8 mouse cellular contexts compared by ENCODE assay signal in genomic region chr5:113335732-113336131, GRCm38 (mm10). TPM values are rescaled to one million over a fixed set of nuclear protein-coding genes. Genes with fewer than 3 reads are reported as not detected.
A peak's percentile ranks its signal among the peaks of the same experiment; 100 is the strongest.
DNase-seq lines count a peak whose midpoint lies in the region; ATAC-seq and TF ChIP-seq lines count a peak whose summit lies in the region.

No protein-coding gene starts in this region.

- WGBS in kidney, postnatal 0 days, result 1% methylated on average over 17 of the region's 17 CpGs
- WGBS in forebrain, embryonic 12.5 days, result 0% methylated on average over 17 of the region's 17 CpGs
- under 1% methylated on average over 17 of the region's 17 CpGs for WGBS in intestine, embryonic 15.5 days
- WGBS in olfactory bulb, adult 2 months, result 5% methylated on average over 17 of the region's 17 CpGs

- H3K4me1 ChIP-seq in kidney, postnatal 0 days (replicated peaks; ENCODE audit: insufficient read depth, low read length), result peaks cover 8% of the 10 kb centered on the region; the same call in 1 of the 2 replicates
- peaks cover 20% of the 10 kb centered on the region for H3K4me1 ChIP-seq in forebrain, embryonic 12.5 days
- H3K4me1 ChIP-seq in intestine, embryonic 15.5 days (replicated peaks), result peaks cover 13% of the 10 kb centered on the region
- H3K4me1 ChIP-seq in olfactory bulb, adult 2 months (ENCODE audit: control insufficient read depth, insufficient read depth, low read length), result peaks cover 12% of the 10 kb centered on the region

- peak overlapping the region; percentile 50 for H3K4me2 ChIP-seq in kidney, postnatal 0 days (ENCODE audit: low read length)
- H3K4me2 ChIP-seq in forebrain, embryonic 12.5 days, result peak overlapping the region; percentile 52
- peak overlapping the region; percentile 61 for H3K4me2 ChIP-seq in intestine, embryonic 15.5 days (replicated peaks)

- no peak for ATAC-seq in kidney, postnatal 0 days (replicated peaks; ENCODE audit: low FRiP score, low read depth)
- ATAC-seq in forebrain, embryonic 12.5 days (ENCODE audit: low FRiP score), result no peak
- no peak for ATAC-seq in intestine, embryonic 15.5 days

- H3K9me3 ChIP-seq in kidney, postnatal 0 days (replicated peaks; ENCODE audit: low read length), result no peaks in the 10 kb centered on the region
- H3K9me3 ChIP-seq in forebrain, embryonic 12.5 days, result peaks cover 4% of the 10 kb centered on the region; the same call in 1 of the 2 replicates
- no peaks in the 10 kb centered on the region for H3K9me3 ChIP-seq in intestine, embryonic 15.5 days

- no peak for DNase-seq in kidney, postnatal 0 days (ENCODE audit: low spot score)
- DNase-seq in kidney, postnatal 25 days, result no peak
- no peak for DNase-seq in thymus, postnatal 10 days (ENCODE audit: low spot score in 2 of 2)
- DNase-seq in adrenal gland, postnatal 4 days (ENCODE audit: low spot score in 2 of 2), result no peak
- DNase-seq in left cerebral cortex, adult 8-10 months (ENCODE audit: low spot score in 2 of 2), result no peak

- H3K4me3 ChIP-seq in kidney, postnatal 0 days (replicated peaks; ENCODE audit: low read depth, low read length), result peak overlapping the region; percentile 14
- H3K4me3 ChIP-seq in forebrain, embryonic 12.5 days (replicated peaks), result peak overlapping the region; percentile 30
- H3K4me3 ChIP-seq in intestine, embryonic 15.5 days (replicated peaks), result peak overlapping the region; percentile 26
- peak overlapping the region; percentile 9; the same call in 1 of the 2 replicates for H3K4me3 ChIP-seq in olfactory bulb, adult 2 months (ENCODE audit: insufficient read depth, low read depth, low read length)

- no peak for TF ChIP-seq POLR2A in olfactory bulb, adult 2 months (IDR thresholded peaks at IDR 0.05; ENCODE audit: insufficient read depth, low read depth, low read length)

- 0 out of 2 replicates have a peak overlapping the region, but pooled peaks have one; percentile 15 for H3K9ac ChIP-seq in kidney, postnatal 0 days (ENCODE audit: low read depth, low read length)
- H3K9ac ChIP-seq in forebrain, embryonic 12.5 days, result peak overlapping the region; percentile 45; the same call in 1 of the 2 replicates
- no peak overlapping the region for H3K9ac ChIP-seq in intestine, embryonic 15.5 days

- no peak for TF ChIP-seq CTCF in kidney, postnatal 0 days (IDR thresholded peaks at IDR 0.05; ENCODE audit: low read depth)
- TF ChIP-seq CTCF in olfactory bulb, adult 2 months (IDR thresholded peaks at IDR 0.05; ENCODE audit: insufficient read depth, low read depth, low read length), result no peak

- peaks cover 23% of the 10 kb centered on the region for H3K27me3 ChIP-seq in kidney, postnatal 0 days (ENCODE audit: insufficient read depth, low read length)
- peaks cover 81% of the 10 kb centered on the region for H3K27me3 ChIP-seq in forebrain, embryonic 12.5 days
- peaks cover 58% of the 10 kb centered on the region for H3K27me3 ChIP-seq in intestine, embryonic 15.5 days (replicated peaks)

- no peaks in the 10 kb centered on the region for H3K36me3 ChIP-seq in kidney, postnatal 0 days (ENCODE audit: insufficient read depth, low read length)
- H3K36me3 ChIP-seq in forebrain, embryonic 12.5 days (replicated peaks), result no peaks in the 10 kb centered on the region
- H3K36me3 ChIP-seq in intestine, embryonic 15.5 days, result no peaks in the 10 kb centered on the region

- no peak overlapping the region for H3K27ac ChIP-seq in kidney, postnatal 0 days
- H3K27ac ChIP-seq in forebrain, embryonic 12.5 days, result no peak overlapping the region
- no peak overlapping the region for H3K27ac ChIP-seq in intestine, embryonic 15.5 days
- no peak overlapping the region for H3K27ac ChIP-seq in olfactory bulb, adult 2 months (ENCODE audit: insufficient read depth, low read depth, low read length)

RNA-seq across cellular contexts. Expression of gene Aym1, which starts 21.4 kb away (rescaled TPM):
- not detected in 2 replicates for polyA plus RNA-seq in kidney, postnatal 0 days (2015; fragmentation: Nextera tagmentation; extraction: Ambion mirVana)
- not detected in 2 replicates for polyA plus RNA-seq in forebrain, embryonic 12.5 days (2016; fragmentation: Nextera tagmentation; extraction: Ambion mirVana)
- not detected in 2 replicates for polyA plus RNA-seq in intestine, embryonic 15.5 days (2015; fragmentation: Nextera tagmentation; extraction: Ambion mirVana)
- not detected in 2 replicates for polyA plus RNA-seq in olfactory bulb, adult 2 months (2012; ENCODE audit: insufficient read depth, insufficient read length, low replicate concordance, missing spikeins)
- total RNA-seq in adrenal gland, postnatal 4 days (2021), result not detected
- total RNA-seq in left cerebral cortex, adult 8-10 months (2022), result not detected

RNA-seq across cellular contexts. Expression of gene Sgsm1, which starts 25.1 kb away (rescaled TPM):
- polyA plus RNA-seq in kidney, postnatal 0 days (2015; fragmentation: Nextera tagmentation; extraction: Ambion mirVana), result 3.4 and 3.7 TPM in 2 replicates
- 14.3 and 14.8 TPM in 2 replicates for polyA plus RNA-seq in forebrain, embryonic 12.5 days (2016; fragmentation: Nextera tagmentation; extraction: Ambion mirVana)
- polyA plus RNA-seq in intestine, embryonic 15.5 days (2015; fragmentation: Nextera tagmentation; extraction: Ambion mirVana), result 9.6 and 11.3 TPM in 2 replicates
- polyA plus RNA-seq in olfactory bulb, adult 2 months (2012; ENCODE audit: insufficient read depth, insufficient read length, low replicate concordance, missing spikeins), result not detected in 2 replicates
- 10 to 100 TPM; 23.0 to 24.3 TPM for total RNA-seq in adrenal gland, postnatal 4 days (2021)
- total RNA-seq in left cerebral cortex, adult 8-10 months (2022), result 100 to 1,000 TPM in 3 of 4 experiments, 10 to 100 TPM in 1; 84.7 to 123 (median 111) TPM
